Mouse (Mus musculus) stomach, postnatal 0 days (tissue): Measurements from ENCODE around the gene Irf2bpl.

ENCODE experiments used
- CTCF ChIP-seq: IDR thresholded peaks from 2 replicates; pipeline ENCODE4 v1.5.1; 2016; ENCODE audit warnings: antibody characterized with exemption, low read depth, mild to moderate bottlenecking, moderate library complexity
- EP300 ChIP-seq: optimal IDR thresholded peaks from 2 replicates; pipeline ENCODE3; 2016; ENCODE audit warnings: antibody characterized with exemption

DNA sequence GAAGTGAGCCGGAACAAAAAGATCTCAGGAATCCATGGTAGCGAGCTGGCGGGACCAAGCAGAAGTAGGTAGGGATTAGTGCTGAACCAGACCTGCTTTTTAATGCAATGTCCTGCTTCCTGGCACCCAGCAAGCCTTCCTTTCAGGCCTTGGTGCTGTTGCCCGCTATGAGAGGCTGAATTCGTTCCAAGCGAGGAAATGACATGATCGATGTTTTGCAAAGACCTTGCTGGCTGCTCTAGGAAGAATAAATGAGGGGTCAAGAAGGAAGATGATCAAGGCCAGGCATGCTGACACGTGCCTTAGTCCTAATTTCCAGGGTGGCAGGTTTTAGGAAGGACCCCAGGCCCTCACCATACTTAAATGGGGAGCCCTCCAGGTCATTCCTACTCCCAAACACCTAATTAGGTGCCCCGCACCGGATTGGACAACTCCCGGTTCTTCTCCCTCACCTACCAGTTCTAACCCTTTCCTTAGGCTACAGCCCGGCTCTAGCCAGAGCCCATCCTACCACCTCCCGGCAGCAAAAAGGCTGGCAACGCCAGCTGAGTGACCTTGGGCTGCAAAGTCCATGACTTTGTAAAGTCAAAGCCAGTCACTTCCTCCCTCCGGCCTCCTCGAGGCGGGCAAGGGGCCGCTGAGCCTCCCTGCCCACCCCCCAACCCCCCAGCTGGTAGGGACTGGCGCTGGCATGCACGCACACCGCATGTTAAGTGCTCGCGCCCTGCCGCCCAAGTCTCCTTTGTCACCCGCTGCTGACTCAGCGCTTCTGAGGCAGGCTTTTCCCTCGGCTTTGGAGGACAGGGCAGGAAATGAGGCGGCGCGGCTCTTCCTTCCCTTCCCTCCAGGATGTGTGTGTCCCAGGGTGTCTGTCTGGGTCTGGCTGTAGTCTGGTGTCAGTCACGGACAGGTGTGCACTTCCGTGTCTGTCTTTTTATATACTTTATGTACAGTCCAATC, 52.7 kb downstream of the Irf2bpl start:
- TF ChIP-seq EP300 (no peak), CTCF (no peak)
